Mouse (Mus musculus) ES-CJ7 (cell line): Measurements from ENCODE around the gene Yipf1.
"Not testable (repeated sequence)": the region's sequence is repeated elsewhere in the genome, so short reads cannot be mapped to it uniquely, and the experiment has no call there.

Experiments used
- DNase-seq: peaks from one replicate; pipeline ENCODE4 v3.0.0; 2011; ENCODE audit warnings: low read depth, low spot score

Yipf1 gene

DNA sequence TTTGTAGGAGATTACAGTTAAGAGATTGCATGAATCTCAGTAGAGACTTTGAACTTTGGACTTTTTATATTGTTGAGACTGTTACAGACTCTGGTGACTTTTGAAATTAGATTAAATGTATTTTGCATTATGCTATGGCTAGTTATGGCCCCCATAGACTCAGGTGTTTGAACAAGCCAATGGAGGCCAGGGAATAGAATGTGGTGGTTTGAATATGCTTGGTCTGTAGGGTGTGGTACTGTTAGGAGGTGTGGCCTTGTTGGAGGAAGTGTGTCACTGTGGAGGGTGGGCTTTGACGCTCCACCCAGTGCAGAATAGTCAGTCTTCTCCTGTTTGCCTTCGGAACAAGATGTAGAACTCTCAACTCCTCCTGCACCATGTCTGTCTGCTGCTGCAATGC is 8.9 kb downstream of the Yipf1 start:
- DNase-seq, result no peak

DNA sequence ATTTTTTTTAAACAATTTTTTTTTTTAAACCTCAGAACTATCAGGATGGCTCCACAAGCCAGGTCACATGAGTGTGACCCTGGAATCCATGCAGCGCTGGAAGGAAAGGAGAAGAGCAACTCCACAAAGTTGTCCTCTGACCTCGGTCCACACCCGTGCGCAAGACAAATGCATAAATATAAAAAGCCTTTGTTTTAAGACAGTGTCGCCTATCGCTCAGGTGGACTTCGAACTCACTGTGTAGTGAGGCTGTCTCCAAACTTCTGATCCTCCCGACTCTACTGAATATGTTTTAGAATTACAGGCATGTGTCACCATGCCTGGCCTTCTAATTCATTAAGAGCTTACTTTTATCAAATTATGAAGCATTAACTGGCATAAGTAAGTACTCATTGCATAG is 14.4 kb downstream of the Yipf1 start:
- DNase-seq, result no peak

DNA sequence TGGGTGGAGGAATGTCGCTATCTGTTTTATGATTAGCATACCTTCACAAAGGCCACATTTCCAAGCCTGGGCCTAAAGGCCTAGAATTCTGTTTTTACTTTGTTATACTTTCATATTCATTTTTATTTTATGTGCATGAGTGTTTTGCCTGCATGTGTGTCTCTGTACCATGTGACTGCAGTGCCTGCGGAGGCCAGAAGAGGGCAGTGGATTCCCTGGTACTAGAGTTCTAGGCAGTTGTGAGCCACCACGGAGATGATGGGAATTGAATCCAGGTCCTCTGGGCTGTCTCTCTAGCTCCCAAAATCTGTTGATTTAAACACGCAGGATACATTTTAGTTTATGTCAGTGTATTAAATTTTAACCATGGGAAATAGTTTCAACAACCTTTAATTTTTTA is 19.4 kb downstream of the Yipf1 start:
- DNase-seq, result no peak

DNA sequence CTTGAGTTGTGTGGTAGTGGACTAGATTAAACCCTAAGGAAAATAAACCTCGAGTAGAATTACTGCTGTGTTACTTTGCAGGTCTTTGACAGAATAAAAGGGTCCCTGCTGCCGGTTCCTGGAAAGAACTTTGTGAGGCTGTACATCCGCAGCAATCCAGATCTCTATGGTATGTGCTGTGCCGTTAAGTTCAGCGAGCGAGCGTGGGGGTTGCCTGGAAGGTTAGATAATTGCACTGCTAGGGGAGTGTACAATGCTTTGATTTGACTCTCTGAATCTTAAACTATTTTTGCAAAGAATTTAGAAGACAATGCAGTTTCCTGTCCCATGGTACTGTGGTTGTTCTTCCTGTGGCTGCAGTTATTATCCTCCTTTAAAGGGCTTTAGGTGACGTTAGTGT is 22.2 kb downstream of the Yipf1 start:
- no peak for DNase-seq

DNA sequence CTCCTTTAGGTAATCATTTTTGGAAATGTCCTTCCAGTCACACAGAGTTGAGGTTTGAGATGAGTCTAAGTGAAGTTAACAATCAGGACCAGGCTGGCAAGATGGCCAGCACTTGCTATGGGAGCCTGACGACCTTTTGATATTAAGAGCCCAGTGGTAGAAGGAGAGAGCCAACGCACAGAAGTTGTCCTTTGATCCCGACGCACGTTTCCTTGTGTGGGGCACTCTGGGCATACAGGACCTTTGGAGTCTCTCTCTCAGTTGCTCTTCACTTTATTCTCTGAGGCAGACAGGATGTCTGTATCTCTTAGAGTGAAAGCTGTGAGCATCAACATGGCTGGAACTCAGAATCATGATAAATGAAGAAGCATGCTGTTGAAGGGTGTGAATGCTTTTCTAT is 23.3 kb downstream of the Yipf1 start:
- DNase-seq, result no peak

DNA sequence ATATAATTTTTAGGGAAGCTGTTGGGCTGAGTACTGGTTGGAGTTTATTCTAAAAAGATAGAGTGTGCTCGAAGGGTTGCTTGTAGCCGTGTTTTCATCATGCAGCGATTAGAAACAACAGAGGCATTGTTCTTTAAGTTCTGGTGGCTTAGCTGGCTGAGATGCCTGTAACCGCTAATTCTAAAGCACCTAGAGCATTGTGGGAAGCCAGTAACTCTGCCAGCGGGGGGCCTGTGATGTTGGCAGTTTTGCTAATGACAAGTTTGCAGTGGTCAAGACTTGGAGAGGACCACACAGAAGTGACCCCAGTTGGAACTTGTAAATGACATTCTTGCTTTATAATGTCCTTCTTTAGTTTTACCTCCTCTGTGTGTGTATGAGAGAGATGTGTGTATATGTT is 27.2 kb downstream of the Yipf1 start:
- DNase-seq, result no peak

DNA sequence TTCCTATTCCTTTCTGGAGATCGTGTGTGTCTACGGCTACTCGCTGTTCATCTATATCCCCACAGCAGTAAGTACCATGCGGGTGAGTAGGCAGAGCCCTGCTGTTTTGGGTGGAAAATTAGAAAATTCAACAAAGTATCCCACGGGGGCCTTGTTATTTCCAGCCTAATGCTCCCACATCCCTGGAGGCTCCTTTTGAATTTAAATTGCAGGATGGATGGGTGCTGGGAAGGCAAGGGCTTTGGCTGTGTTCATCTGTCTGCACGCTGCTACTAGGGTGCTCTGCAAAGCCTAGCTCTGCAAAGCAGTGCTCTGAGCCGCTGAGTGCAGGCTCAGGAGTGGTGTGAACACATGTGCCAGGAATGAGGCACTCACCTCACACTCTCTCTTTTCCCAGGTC is 30.4 kb downstream of the Yipf1 start:
- no peak for DNase-seq

DNA sequence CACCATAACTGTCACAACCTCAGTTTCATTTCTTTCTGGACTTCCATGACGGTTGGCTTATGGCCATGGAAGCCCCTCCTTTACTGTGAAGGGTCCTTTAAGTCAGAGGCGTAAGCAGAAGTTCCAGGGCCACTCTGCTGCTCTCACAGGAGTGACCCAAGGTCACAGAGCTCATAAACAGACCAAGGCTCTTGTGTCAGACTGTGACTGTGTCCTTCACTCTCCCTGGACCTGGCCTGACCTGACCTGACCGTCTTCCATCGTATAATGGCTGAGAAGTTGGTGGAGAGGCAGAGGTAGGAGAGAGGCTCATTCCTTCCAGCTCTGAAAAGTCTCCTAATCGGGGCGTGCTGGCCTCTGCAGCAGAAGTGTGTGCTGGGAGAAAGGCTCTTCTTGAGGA is 33.1 kb downstream of the Yipf1 start:
- no peak for DNase-seq

DNA sequence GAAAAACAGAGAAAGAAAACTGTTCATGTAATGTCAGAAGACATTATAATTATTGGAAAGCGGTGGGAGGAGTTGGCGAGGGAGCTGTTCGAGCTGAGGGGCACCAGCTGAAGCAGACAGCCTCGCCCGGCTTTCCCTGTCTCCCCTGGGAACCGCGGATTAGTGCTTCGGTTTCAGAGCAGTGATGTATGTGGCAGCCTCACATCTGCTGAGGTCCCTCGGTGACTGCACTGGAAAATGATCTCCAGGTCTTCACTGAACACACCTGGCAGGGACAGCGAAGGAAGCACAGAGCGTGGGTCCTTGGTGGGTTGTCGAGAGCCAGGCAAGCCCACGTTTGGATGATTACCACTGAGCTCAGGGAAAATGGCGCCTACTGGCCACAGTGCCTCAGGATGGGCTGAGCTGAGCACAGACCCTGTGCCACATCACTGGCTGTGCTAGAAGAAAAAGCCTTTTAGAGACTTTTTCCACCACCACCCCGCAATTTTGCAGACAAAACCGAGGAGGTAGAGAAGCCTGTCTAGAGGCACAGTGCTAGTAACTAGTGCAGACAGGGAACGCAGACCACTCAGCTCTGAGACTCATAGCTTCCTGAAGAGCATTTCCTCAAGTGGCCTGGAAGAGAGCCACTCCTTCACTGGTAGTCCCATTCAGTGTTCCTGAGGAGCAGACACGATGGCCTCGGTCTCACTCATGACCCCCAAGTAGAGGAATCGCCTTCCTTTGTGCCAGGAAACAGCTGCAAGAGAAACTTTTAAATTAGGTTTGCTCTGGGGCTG is 34.6 kb downstream of the Yipf1 start:
- DNase-seq, result no peak

DNA sequence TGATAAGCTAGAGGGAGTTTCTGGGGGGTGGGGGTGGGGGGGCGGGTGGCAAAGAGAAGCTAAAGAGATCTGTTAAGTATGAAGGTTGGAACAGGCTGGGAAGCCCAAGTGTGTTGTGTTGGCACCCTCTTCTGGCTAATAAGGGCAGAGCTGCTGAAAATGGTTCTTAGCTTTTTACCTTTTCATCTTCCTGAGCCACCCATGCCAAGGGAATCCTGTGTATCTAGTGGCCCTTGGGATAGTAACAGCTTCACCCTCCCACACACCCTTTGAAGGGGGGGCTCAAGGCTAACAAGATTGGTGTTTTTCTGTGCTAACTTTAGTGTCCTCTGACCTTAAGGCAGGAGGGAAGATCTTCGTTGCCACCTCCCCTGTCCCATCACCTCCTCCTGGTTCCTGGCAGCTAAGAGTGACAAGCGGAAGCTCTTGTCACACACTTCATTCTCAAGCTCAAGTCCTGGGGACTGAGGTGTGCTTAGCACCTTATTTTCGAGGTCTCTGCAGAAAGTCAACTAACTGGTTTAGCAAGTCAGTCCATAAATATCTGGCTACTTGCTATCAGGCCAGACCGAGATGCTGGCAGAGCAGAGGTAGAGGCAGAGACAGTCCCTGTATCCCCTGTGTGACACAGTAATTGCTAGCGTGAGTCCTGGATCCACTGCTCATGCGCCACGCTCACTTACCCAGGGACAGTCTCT is 35.3 kb downstream of the Yipf1 start:
- peak; percentile 33 for DNase-seq

DNA sequence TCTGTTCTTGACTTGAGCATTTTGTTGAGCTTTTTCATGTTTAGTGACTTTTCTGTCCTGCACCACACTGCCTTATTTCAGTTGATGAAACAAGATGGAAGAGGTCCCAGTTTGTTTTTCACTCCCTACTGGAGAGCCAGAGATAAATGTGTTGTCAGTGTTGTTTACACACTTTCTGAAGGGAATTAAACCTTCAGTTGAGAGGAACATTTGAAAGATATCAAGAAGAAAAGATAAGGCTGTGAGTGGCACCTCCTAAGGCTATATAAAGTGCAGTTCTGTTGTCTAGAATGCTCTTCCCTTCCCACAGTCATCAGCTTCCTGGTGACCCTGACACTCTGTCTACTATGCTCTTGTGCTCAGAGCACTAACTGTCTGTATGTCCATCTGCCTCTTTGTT is 37.2 kb downstream of the Yipf1 start:
- DNase-seq, result no peak

DNA sequence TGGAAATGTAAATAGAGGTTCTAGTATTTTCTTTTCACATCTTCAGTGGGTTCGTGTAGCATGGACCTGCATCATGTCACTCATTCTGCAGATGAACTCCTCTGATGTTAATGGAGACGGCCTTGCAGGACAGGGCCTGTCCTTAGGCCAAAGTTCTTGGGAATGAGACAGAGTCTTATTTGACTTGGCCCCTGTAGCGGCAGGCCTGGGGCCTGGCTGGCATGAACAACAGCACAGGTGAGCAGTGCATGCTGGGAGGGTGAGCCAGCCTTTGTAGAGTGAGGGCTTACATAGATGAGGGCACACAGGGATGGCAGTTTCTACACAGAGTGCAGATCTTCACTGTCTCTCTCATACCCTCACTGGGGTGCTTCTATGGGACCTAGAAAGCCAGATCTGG is 39.4 kb downstream of the Yipf1 start:
- DNase-seq, result no peak

DNA sequence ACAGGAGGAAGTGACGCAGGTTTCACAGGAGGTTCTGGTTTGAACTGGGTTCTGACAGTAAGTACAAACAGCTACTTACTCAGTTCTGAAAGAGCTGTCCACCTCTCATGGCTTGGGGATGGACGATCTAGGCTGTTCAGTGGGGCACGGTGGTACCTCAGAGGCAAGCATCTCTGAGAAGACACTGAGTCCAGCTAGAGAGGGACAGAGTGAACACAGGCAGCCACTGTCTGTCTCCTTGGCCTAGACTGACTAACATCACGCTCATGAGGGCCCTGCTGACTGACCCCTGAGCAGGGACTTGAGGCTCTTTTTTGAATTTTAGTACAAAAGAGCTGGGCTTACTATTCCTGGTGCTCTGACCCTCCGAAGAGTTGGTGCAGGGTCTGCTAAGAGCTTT is 40.0 kb downstream of the Yipf1 start:
- DNase-seq, result no peak

DNA sequence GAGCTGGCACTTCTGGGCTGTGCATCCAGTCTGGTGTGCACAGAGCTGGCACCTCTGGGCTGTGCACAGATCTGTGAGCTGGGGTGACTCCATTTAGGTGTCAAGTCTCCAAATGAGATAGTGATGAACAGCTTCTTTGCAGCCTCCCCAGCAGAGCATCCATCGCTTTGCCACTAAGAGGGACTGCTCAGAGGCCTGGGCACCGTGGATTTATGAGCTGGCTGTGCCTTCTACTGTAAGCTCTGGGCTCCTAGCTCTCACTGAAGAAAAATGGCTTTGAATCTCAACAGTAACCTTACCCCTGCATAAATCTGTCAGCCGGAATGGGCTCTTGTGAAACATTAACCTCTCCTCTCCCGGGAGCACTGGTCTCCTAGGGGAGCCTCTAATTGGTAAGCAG is 40.4 kb downstream of the Yipf1 start:
- no peak for DNase-seq

DNA sequence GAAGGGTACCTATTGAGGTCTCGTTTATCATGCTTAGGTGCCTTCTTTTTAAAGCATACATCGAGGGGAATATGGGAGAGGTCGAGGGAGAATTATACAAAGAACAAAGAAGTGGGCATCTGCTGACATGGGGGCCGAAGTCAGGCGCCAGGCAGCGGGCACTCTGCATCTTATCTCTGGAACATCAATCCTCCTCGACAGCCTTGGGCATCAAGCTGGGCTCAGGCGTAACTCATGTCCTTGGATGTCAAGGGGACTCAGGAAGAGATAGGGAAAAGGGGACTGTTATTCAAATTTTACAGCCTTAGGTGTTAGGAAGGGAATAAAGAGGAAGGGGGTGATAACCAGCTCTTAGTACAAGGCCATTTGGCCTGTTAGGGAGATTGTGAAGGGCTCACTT is 43.0 kb downstream of the Yipf1 start:
- DNase-seq, result not testable (repeated sequence)

DNA sequence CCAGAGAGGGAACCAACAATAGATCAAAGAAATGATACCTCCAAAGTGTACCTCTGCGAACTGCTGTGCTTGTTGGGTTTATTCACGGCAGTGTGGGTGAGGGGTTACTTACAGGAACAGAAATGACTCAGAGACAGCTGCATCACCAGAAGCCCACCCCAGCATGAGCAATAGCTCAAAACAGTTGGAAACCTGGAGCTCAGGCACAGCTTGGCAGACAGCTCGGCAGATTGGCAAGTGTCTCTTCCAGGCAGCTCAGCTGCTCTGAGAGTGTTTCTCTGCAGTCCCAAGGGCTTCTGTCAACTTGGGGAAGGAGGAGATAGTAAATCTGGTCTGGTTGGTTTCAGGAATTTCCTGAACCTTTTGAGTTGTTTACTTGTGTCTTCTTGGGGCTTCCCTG is 44.3 kb downstream of the Yipf1 start:
- DNase-seq, result no peak

DNA sequence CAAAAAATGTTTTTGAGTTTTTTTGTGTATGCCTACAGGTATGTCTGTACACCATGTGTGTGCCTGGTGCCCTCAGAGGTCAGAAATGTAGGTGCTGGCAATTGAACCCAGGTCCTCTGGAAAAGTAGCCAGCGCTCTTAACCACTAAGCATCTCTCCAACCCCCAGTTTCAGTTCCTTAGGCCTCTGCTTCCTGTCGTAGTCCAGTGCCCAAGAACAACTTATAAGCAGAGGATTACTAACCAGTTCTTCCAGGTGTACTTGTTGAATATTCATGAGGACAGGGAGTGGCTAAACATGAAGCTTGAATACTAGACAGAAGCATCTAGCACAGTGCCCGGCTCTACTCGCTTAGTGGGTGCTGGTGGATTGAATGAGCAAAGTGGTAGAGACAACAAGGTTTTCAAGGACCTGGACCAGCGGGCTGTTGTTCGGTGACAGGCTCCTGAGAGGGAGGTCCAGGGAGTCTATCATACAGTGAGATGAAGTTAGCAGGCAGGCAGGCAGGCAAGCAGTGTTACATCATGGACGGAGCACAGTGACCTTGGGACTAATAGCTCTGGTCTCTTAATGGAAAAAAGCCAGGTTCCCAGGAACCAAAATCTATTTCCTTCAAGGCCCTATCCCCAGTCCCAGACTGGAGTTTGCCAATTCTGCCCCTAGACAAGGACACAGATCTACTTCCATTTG is 46.4 kb downstream of the Yipf1 start:
- peak; percentile 38 for DNase-seq

DNA sequence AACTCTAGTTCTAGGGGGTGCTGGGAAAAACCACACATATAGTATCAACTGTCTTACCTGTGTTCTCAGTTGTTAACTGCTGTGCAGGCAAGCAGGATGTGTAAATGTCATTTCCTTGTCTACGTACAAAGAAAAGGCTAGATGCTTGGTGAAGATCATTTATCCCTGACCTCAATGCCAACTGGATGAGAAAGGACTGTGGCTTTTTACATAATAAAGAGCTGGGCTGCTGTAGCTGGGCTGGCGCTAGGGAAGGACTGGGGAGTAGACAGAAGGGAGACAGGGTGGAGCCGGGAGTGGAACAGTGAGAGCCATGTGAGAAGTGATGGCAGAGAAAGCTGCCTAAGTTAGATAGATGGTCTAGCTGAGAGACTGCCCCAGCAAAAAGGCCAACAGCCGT is 48.6 kb downstream of the Yipf1 start:
- peak; percentile 87 for DNase-seq

DNA sequence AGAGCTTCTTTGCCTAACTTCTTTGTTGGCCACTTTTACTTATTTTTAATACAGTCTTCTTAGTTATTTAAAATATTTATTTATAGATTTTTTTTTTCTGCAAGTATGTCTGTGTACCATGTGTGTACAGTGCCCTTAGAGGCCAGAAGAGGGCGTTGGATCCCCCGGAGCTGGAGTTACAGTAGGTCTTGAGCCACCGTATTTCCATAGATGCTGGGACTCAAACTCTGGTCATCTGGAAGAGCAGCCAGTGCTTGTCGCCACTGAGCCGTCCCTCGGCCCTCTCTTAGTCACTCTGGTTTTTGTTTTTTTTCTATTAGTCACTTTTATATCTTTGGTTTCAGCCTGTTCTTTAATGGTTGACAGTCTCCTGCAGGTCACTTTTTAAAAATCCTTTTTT is 49.4 kb downstream of the Yipf1 start:
- peak; percentile 66 for DNase-seq

DNA sequence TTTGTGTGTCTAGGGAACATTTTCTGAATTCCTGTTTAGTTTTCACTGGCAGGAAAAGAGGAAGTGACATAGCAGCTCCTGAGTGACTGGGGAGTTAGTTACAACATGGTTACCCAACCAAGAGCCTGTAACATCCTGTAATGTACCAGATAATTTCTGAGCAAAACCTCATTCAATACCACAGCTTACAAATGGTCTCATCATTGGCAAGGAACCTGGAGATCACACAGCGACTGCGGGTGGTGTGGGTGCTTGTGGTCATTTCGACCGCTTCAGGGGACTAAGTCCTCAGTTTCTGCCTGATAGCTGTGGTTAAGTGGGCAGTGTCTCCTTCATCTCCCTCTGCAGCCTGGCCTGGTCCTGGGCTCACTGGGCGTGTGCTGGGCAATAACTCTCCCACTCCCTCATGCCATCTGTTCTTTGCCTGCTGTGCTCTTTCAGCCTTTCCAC is 50.1 kb downstream of the Yipf1 start:
- no peak for DNase-seq

DNA sequence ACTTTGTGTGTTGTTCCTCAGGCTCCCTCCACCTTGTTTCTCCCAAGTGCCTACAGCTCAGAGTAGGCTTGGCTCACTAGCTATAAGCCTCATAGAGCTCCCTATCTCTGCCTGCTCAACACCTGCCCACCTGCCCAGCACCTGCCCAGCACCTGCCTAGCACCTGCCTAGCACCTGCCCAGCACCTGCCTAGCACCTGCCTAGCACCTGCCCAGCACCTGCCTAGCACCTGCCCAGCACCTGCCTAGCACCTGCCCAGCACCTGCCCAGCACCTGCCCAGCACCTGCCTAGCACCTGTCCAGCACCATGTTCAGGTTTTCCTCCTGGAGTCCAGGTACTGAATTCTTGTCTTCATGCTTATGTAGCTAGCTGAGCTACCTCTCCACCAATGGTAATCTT is 52.2 kb downstream of the Yipf1 start:
- DNase-seq, result not testable (repeated sequence)

DNA sequence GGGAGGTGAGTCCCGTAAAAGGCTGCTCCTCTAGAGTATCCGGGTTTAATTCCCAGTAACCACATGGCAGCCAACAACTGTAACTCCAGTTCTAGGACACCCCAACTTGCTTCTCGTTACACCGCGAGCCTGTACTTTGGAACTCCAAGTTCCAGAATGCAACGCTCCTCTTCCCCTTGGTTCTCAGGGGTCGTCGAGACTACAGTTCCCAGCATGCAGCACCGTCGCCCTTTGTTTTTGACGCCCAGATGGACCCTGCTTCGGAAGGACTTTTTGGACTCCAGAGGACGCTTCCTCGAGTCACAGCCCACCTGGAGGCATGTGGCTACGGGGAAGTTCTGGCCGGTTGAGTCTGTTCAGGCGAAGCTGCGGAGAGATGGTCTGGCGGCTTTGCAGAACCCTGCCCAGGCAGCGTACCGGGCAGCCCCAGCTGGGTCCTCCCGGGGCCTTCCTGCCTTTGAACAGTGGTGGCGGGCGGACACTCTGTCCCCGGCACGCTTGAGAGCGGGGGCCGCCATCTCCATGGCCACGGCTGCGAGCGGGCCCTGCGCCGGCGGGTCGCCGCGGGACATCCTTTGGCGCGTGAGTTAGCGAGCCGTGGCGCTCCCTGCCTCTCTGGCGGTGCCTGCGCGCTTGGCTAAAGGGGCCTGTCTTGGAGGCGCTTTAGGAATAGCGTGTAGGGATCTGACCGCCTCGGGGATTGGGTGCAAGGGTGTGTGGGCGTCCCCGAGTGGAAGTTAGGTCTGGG is 53.6 kb downstream of the Yipf1 start, which contains the start of gene Ndc1:
TSS of gene Ndc1 (plus strand) at position 218 of the 748 bp plus-strand sequence.
- DNase-seq, result peak; percentile 91
